Comparison of ENCODE assay signal across 24 mouse cellular contexts in genomic region chr2:6623802-6624201, GRCm38 (mm10).
DNase-seq lines count a peak whose midpoint lies in the region; ATAC-seq lines count a peak whose summit lies in the region.
"Had no signal": no experiment of that assay in that cellular context is flagged by ENCODE, and none has a peak within 500 bp of the region (broad histone marks: within the 10 kb centered on the region; RNA-seq: fewer than 3 reads in every experiment).

No protein-coding gene starts in this region.

- 0 out of 2 replicates have a peak, but pooled peaks have one; percentile 36 for ATAC-seq in hindbrain, embryonic 13.5 days (ENCODE audit: low FRiP score)
- ATAC-seq in hindbrain, embryonic 16.5 days = no peak
- no peak for ATAC-seq in midbrain, embryonic 14.5 days (ENCODE audit: low FRiP score, low TSS enrichment)
- no peak for ATAC-seq in midbrain, embryonic 16.5 days
- ATAC-seq in neural tube, embryonic 14.5 days (ENCODE audit: low read depth) = peak; percentile 70; the same call in 1 of the 2 replicates
- ATAC-seq: activated CD4-positive, CD25-positive, alpha-beta regulatory T cell, adult 4 months; CD4-positive, CD25-positive, alpha-beta regulatory T cell, adult 4 months; forebrain, embryonic 13.5 days; forebrain, embryonic 15.5 days; Patski had no signal

- H3K9ac ChIP-seq in hindbrain, embryonic 13.5 days = no peak overlapping the region
- H3K9ac ChIP-seq in hindbrain, embryonic 16.5 days (ENCODE audit: low read depth, low read length) = no peak overlapping the region
- H3K9ac ChIP-seq in midbrain, embryonic 14.5 days (replicated peaks; ENCODE audit: low read length) = no peak overlapping the region
- H3K9ac ChIP-seq in midbrain, embryonic 16.5 days (ENCODE audit: low read depth, low read length) = no peak overlapping the region
- H3K9ac ChIP-seq in neural tube, embryonic 14.5 days (replicated peaks; ENCODE audit: low read depth, low read length) = no peak overlapping the region
- H3K9ac ChIP-seq: embryonic facial prominence, embryonic 12.5 days; forebrain, embryonic 13.5 days; forebrain, embryonic 15.5 days had no signal

- H3K4me1 ChIP-seq in hindbrain, embryonic 13.5 days (replicated peaks) = peaks cover 8% of the 10 kb centered on the region
- no peaks in the 10 kb centered on the region; the same call in 1 of the 2 replicates for H3K4me1 ChIP-seq in hindbrain, embryonic 16.5 days (ENCODE audit: control insufficient read depth, insufficient read depth, low read depth, low read length)
- no peaks in the 10 kb centered on the region for H3K4me1 ChIP-seq in midbrain, embryonic 14.5 days (ENCODE audit: control insufficient read depth, insufficient read depth, low read length)
- no peaks in the 10 kb centered on the region for H3K4me1 ChIP-seq in midbrain, embryonic 16.5 days (ENCODE audit: control insufficient read depth, insufficient read depth, low read length)
- no peaks in the 10 kb centered on the region for H3K4me1 ChIP-seq in neural tube, embryonic 14.5 days (ENCODE audit: control insufficient read depth, insufficient read depth, low read length)
- H3K4me1 ChIP-seq: embryonic facial prominence, embryonic 10.5 days; embryonic facial prominence, embryonic 12.5 days had no signal

- no peaks in the 10 kb centered on the region for H3K9me3 ChIP-seq in hindbrain, embryonic 13.5 days
- H3K9me3 ChIP-seq in hindbrain, embryonic 16.5 days (ENCODE audit: control insufficient read depth, low read length) = no peaks in the 10 kb centered on the region
- no peaks in the 10 kb centered on the region for H3K9me3 ChIP-seq in midbrain, embryonic 14.5 days (ENCODE audit: control insufficient read depth, low read length)
- H3K9me3 ChIP-seq in midbrain, embryonic 16.5 days (replicated peaks; ENCODE audit: control insufficient read depth, low read length, poor library complexity, severe bottlenecking) = no peaks in the 10 kb centered on the region
- H3K9me3 ChIP-seq in neural tube, embryonic 14.5 days (ENCODE audit: control insufficient read depth, low read length) = no peaks in the 10 kb centered on the region
- H3K9me3 ChIP-seq: embryonic facial prominence, embryonic 10.5 days; embryonic facial prominence, embryonic 12.5 days; forebrain, embryonic 15.5 days; G1E had no signal

- H3K36me3 ChIP-seq in hindbrain, embryonic 13.5 days = peaks cover 7% of the 10 kb centered on the region
- H3K36me3 ChIP-seq in hindbrain, embryonic 16.5 days (ENCODE audit: control insufficient read depth, insufficient read depth, low read length) = 0 out of 2 replicates have a peak, but pooled peaks cover 5% of the 10 kb centered on the region
- H3K36me3 ChIP-seq in midbrain, embryonic 14.5 days (ENCODE audit: control insufficient read depth, insufficient read depth, low read length) = 0 out of 2 replicates have a peak, but pooled peaks cover 4% of the 10 kb centered on the region
- no peaks in the 10 kb centered on the region for H3K36me3 ChIP-seq in midbrain, embryonic 16.5 days (ENCODE audit: control insufficient read depth, insufficient read depth, low read length)
- no peaks in the 10 kb centered on the region for H3K36me3 ChIP-seq in neural tube, embryonic 14.5 days (ENCODE audit: control insufficient read depth, insufficient read depth, low read length)
- H3K36me3 ChIP-seq: embryonic facial prominence, embryonic 10.5 days; embryonic facial prominence, embryonic 12.5 days; G1E had no signal

- 0 out of 2 replicates have a peak overlapping the region, but pooled peaks have one; percentile 6 for H3K27ac ChIP-seq in hindbrain, embryonic 13.5 days
- H3K27ac ChIP-seq in hindbrain, embryonic 16.5 days (ENCODE audit: low read depth, low read length) = no peak overlapping the region
- no peak overlapping the region for H3K27ac ChIP-seq in midbrain, embryonic 14.5 days (replicated peaks; ENCODE audit: low read depth, low read length)
- no peak overlapping the region for H3K27ac ChIP-seq in midbrain, embryonic 16.5 days (ENCODE audit: low read length)
- no peak overlapping the region for H3K27ac ChIP-seq in neural tube, embryonic 14.5 days (ENCODE audit: low read depth, low read length)
- H3K27ac ChIP-seq: embryonic facial prominence, embryonic 10.5 days; embryonic facial prominence, embryonic 12.5 days; forebrain, embryonic 13.5 days; forebrain, embryonic 15.5 days had no signal

- peak; percentile 12 for DNase-seq in midbrain, embryonic 14.5 days
- no peak for DNase-seq in gastrocnemius, postnatal 10 days
- DNase-seq: adrenal gland, adult 8-10 months; adrenal gland, postnatal 14 days; adrenal gland, postnatal 36 days; B cell, adult 2 months; cerebellum, adult 11-12 months; cerebellum, adult 2 months; cerebellum, adult 9-10 months; cerebellum, postnatal 10 days; cerebellum, postnatal 25 days had no signal

- no peaks in the 10 kb centered on the region for H3K27me3 ChIP-seq in hindbrain, embryonic 13.5 days
- H3K27me3 ChIP-seq in hindbrain, embryonic 16.5 days (replicated peaks; ENCODE audit: control insufficient read depth, insufficient read depth, low read length) = no peaks in the 10 kb centered on the region
- H3K27me3 ChIP-seq in midbrain, embryonic 14.5 days (ENCODE audit: control insufficient read depth, insufficient read depth, low read length) = no peaks in the 10 kb centered on the region
- H3K27me3 ChIP-seq in midbrain, embryonic 16.5 days (ENCODE audit: control insufficient read depth, insufficient read depth, low read depth, low read length) = no peaks in the 10 kb centered on the region
- H3K27me3 ChIP-seq in neural tube, embryonic 14.5 days (ENCODE audit: control insufficient read depth, insufficient read depth, low read length) = no peaks in the 10 kb centered on the region
- H3K27me3 ChIP-seq: CH12.LX; embryonic facial prominence, embryonic 12.5 days; forebrain, embryonic 13.5 days; forebrain, embryonic 15.5 days; Patski had no signal

- 49% methylated on average over 4 of the region's 4 CpGs for WGBS in hindbrain, embryonic 13.5 days
- WGBS in hindbrain, embryonic 16.5 days = 55% methylated on average over 4 of the region's 4 CpGs
- 49% methylated on average over 4 of the region's 4 CpGs for WGBS in midbrain, embryonic 14.5 days
- WGBS in midbrain, embryonic 16.5 days = 54% methylated on average over 4 of the region's 4 CpGs
- WGBS in neural tube, embryonic 14.5 days = 36% methylated on average over 4 of the region's 4 CpGs

- H3K4me3 ChIP-seq in hindbrain, embryonic 13.5 days = no peak overlapping the region
- no peak overlapping the region for H3K4me3 ChIP-seq in hindbrain, embryonic 16.5 days (ENCODE audit: low read length)
- H3K4me3 ChIP-seq in midbrain, embryonic 14.5 days (replicated peaks; ENCODE audit: low read depth, low read length) = no peak overlapping the region
- H3K4me3 ChIP-seq in midbrain, embryonic 16.5 days (ENCODE audit: low read depth, low read length) = no peak overlapping the region
- no peak overlapping the region for H3K4me3 ChIP-seq in neural tube, embryonic 14.5 days (ENCODE audit: low read depth, low read length)
- H3K4me3 ChIP-seq: embryonic facial prominence, embryonic 10.5 days; embryonic facial prominence, embryonic 12.5 days; forebrain, embryonic 13.5 days; forebrain, embryonic 15.5 days had no signal

- H3K4me2 ChIP-seq in hindbrain, embryonic 13.5 days = no peak overlapping the region
- no peak overlapping the region for H3K4me2 ChIP-seq in hindbrain, embryonic 16.5 days (ENCODE audit: low read length)
- H3K4me2 ChIP-seq in midbrain, embryonic 14.5 days (ENCODE audit: low read length) = no peak overlapping the region
- no peak overlapping the region for H3K4me2 ChIP-seq in midbrain, embryonic 16.5 days (ENCODE audit: low read length)
- H3K4me2 ChIP-seq in neural tube, embryonic 14.5 days (ENCODE audit: low read depth, low read length) = no peak overlapping the region
- H3K4me2 ChIP-seq: embryonic facial prominence, embryonic 12.5 days; forebrain, embryonic 13.5 days; forebrain, embryonic 15.5 days had no signal

Comparison
In these comparisons a context has a peak if more than half of its experiments do, and no peak if none do; other contexts are left out.
1. ATAC-seq: peak in hindbrain, embryonic 13.5 days (single experiment) and neural tube, embryonic 14.5 days (single experiment); none in hindbrain, embryonic 16.5 days (single experiment), midbrain, embryonic 14.5 days (single experiment) and midbrain, embryonic 16.5 days (single experiment).